Mouse (Mus musculus) liver, adult 10 weeks (tissue): ENCODE data around the gene Plekha7. TPM values are rescaled to one million over a fixed set of nuclear protein-coding genes. Genes with fewer than 3 reads are reported as not detected.

Experiments
- polyA plus RNA-seq: library from polyadenylated mRNA; stranded (reverse); fragments of 350-450 nt; fragmentation: Illumina TruSeq; extraction: RNeasy Lipid Tissue Mini Kit (QIAGEN cat#74804); gene quantifications from one replicate; pipeline ENCODE4 v1.2.3, GENCODE M21; 2014; ENCODE audit warnings: low read depth, low replicate concordance

Gene Plekha7
- polyA plus RNA-seq: 1.2 TPM

GRCm38 (mm10) chr7:116307871-116308631 lies at the start of gene Plekha7:
Plekha7 (minus strand) TSS chr7:116308376.

DNA sequence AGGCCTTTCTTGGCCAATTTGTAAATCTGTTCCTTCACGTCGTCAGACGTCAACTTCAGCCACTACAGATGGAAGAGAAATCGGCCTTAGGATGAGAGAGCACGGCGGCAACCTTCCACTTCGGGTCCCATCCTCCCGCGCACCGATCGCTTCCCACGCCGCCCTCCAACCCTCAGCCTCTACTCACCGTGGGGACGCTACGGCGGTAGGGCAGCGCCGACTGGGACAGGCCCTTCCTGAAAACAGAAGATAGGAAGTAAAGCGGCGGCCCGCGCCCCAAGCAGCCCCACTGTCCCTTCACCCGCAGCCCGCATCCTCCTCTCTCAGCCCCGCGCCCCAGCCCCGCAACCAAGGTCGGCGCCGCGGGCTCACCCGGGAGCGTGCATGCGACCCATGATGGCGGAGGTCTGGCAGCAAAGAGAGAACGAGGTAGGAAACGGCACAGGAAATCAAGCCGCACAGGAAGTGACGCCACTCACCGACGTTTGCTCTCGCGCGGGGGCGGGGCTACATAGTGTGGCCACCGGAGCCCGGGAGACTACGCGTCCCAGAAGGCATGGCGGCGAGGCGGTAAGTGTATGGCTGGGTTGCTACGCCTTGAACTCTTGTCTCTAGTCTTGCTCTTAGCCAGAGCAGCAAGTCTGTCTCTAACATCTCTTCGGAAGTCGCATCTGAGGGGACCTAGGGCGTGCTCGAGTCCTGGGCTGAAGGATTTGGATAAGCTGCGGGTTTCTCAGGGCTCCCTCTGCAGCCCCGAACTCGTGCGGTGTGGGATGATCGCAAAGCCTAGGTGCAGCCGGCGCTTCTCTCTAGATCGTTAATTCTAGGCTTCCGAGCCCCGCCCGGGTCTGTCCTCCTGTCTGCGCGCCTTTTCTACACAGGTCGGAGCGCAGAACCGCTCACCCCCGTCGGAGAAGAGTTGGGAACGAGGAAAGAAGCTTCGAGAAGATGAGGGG lies 25.8 kb upstream of the Plekha7 start, which contains the start of gene Rps13:
Gene Rps13, minus strand, starts transcription at position 483 of the 956 bp plus-strand sequence.

DNA sequence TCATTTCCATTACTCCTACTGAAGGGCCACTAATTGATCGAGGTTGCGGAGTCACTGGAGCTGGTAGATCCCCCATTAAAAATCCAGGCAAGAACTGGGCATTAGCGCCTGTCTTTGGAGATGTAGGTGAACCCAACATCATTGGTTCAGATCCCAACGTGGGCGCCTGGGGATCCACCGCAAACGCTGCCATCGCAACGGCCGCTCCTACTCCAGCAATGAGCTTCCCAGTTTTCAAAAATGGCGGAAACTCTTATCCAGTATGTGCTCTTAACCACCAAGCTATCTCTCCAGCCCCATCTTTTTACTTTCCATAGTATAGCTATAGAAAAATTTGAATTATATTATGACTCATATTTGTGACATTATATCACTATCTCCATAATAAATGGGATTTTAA lies 223.8 kb downstream of the Plekha7 start, which contains the start of gene Gm4353:
Gene Gm4353, minus strand, starts transcription at position 270 of the 400 bp plus-strand sequence.

Other genes starting within 250 kb of the Plekha7 start
- 0.26 TPM for gene Gm4353, start 223.7 kb downstream of the Plekha7 start, polyA plus RNA-seq
- gene Rps13, start 25.8 kb upstream of the Plekha7 start, polyA plus RNA-seq: 374 TPM
- gene Pik3c2a, start 135.1 kb upstream of the Plekha7 start, polyA plus RNA-seq: 40.3 TPM
- 7.5 TPM for gene Nucb2, start 196.0 kb upstream of the Plekha7 start, polyA plus RNA-seq